In the genomic region with DNA sequence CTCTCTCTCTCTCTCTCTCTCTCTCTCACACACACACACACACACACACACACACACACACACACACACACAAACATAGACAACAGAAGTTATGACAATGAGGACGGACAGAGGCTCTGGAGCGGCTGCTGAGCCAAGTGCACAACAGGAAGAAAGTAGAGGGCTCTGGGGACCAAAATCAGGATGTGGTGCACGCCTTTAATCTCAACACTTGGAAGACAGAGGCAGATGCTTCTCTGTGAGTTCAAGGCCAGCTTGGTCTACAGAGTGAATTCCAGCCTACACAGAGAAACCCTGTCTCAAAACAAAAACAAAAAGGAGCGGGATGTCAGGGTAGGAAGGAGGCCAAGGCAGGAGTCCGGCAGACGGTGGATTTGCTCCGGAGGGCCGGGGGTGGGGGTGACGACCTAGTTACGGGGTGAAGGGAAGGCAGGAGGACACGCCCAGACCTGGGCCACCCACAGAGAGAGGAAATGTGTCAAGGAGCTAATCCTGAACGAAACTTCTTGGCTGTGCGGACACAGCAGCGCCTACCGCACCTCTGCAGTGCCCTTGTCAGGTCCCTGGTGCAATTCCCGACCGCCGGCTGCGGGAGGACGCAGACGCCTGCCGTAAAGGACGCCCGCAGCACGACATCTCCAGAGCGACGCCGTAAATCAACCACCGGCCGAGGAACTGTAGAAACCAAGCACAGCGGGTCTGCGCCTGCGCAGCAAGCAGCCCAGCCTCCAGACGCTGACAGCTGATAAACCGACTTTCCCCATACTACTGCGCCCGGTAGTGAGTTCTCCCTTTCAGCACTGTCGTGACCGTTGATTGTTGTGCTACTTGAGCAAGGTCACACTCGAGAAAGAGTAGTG, we compare ENCODE assay signal across 8 mouse cellular contexts. TPM values are rescaled to one million over a fixed set of nuclear protein-coding genes. Genes with fewer than 3 reads are reported as not detected.
DNase-seq lines count a peak whose midpoint lies in the region; ATAC-seq lines count a peak whose summit lies in the region.

A gene (minus strand): TSS at position 629 of the 860 bp plus-strand sequence.

- peak within 1 kb of the TSS; percentile 92 for H3K9ac ChIP-seq in lung, embryonic 16.5 days (ENCODE audit: low read length)

- no peaks in the 10 kb centered on the region for H3K9me3 ChIP-seq in lung, embryonic 16.5 days (ENCODE audit: control insufficient read depth, low read length)

- WGBS in lung, embryonic 16.5 days: under 1% methylated on average over 40 of the region's 40 CpGs

- peak; percentile 93 for DNase-seq in MEL-GATA-1-ER (ENCODE audit: extremely low read depth, low read depth)
- peak; percentile 96 for DNase-seq in cerebellum, adult 8-10 months
- peak; percentile 97 for DNase-seq in forelimb bud, embryonic 11.5 days (ENCODE audit: low read depth, low spot score)
- peak; percentile 89 for DNase-seq in layer of hippocampus, adult 9-10 months (ENCODE audit: low spot score)
- peak; percentile 79 for DNase-seq in ovary, postnatal 10 days (ENCODE audit: low spot score)
- DNase-seq in thymus, postnatal 10 days (ENCODE audit: low spot score in 2 of 2): peak; percentile 91 to 94

- 0 out of 2 replicates have a peak, but pooled peaks cover 2% of the 10 kb centered on the region for H3K36me3 ChIP-seq in lung, embryonic 16.5 days (ENCODE audit: control insufficient read depth, insufficient read depth, low read length)

- peak; percentile 99 for ATAC-seq in hematopoietic stem cell, adult 5-6 weeks (replicated peaks in 1 of 2; ENCODE audit: insufficient read depth in 1 of 2, low FRiP score in 2 of 2, low TSS enrichment in 1 of 2, low read depth in 1 of 2, poor library complexity in 2 of 2, severe bottlenecking in 2 of 2)
- peak; percentile 98 for ATAC-seq in lung, embryonic 16.5 days (ENCODE audit: low read depth)

- peak within 1 kb of the TSS; percentile 75 for H3K4me2 ChIP-seq in lung, embryonic 16.5 days (ENCODE audit: low read depth, low read length)

- H3K4me1 ChIP-seq in lung, embryonic 16.5 days (replicated peaks; ENCODE audit: control insufficient read depth, insufficient read depth, low read length): peaks cover 5% of the 10 kb centered on the region

- no peaks in the 10 kb centered on the region for H3K27me3 ChIP-seq in lung, embryonic 16.5 days (ENCODE audit: control insufficient read depth, insufficient read depth, low read depth, low read length)

- H3K4me3 ChIP-seq in lung, embryonic 16.5 days (ENCODE audit: low read length): peak within 1 kb of the TSS; percentile 89

- peak within 1 kb of the TSS; percentile 74 for H3K27ac ChIP-seq in lung, embryonic 16.5 days (ENCODE audit: low read length)

RNA-seq across cellular contexts. Expression of the gene that starts here (rescaled TPM):
- 82.3 and 157 TPM in 2 replicates for total RNA-seq in hematopoietic stem cell, adult 5-6 weeks (2017)
- polyA plus RNA-seq in lung, embryonic 16.5 days (2015; fragmentation: Nextera tagmentation; extraction: Ambion mirVana): 294 and 297 TPM in 2 replicates

Comparison
In these comparisons a context has a peak if more than half of its experiments do, and no peak if none do; other contexts are left out.
1. Peak in every context shown above with its lines: DNase-seq, ATAC-seq, H3K4me3 ChIP-seq and H3K27ac ChIP-seq.